14 mouse cellular contexts compared by ENCODE assay signal in the genomic region with DNA sequence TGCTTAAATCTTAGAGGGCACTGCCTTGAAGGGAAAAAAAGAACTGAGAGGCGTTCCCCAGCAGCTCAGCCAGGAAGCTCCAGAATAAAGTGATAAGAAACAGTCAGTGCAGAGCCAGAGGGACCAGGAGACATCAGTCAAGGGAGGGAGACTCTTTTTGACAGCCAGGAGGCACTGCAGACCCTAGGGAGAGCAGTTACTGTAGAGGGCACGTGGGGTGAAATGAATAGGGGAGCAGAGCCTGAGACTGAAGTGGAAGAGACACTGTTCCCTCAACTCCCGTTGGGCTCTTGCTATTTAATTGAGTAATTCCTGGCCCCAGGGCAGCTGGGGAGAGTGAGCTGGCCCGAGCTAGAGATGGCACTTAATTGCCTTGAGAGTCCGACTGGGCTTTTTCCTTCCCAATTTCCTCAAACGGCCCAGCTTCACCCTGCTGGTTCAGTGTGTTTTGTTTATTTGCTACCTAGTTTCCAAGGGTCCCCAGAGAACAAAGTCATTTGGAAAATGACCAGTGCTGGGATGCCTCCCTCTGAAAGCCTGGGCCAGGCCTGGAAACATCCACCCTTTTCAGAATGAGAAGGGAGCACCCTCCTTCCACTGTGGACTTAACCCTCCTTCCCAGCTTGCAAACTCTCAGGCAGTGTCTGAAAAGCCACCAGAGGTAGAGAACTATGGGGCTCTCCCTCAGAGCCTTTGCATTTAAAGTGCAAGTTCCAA. TPM values are rescaled to one million over a fixed set of nuclear protein-coding genes. Genes with fewer than 3 reads are reported as not detected.
DNase-seq lines count a peak whose midpoint lies in the region; ATAC-seq and TF ChIP-seq lines count a peak whose summit lies in the region.
"Had no signal": no experiment of that assay in that cellular context is flagged by ENCODE, and none has a peak within 500 bp of the region (broad histone marks: within the 10 kb centered on the region; RNA-seq: fewer than 3 reads in every experiment).

No protein-coding gene starts in this region.

- peak; percentile 72 for ATAC-seq in hindbrain, postnatal 0 days
- no peak for ATAC-seq in CD4-positive, CD25-positive, alpha-beta regulatory T cell, adult 4 months

- no peak overlapping the region for H3K9ac ChIP-seq in CH12.LX (ENCODE audit: insufficient read depth, low read depth)
- no peak overlapping the region for H3K9ac ChIP-seq in hindbrain, postnatal 0 days (replicated peaks; ENCODE audit: low read length)
- H3K9ac ChIP-seq: heart, embryonic 13.5 days had no signal

- no peak overlapping the region for H3K27ac ChIP-seq in CH12.LX (ENCODE audit: insufficient read depth, low read depth)
- H3K27ac ChIP-seq in hindbrain, postnatal 0 days, result no peak overlapping the region
- H3K27ac ChIP-seq: forebrain, embryonic 10.5 days; heart, embryonic 13.5 days had no signal

- no peaks in the 10 kb centered on the region for H3K9me3 ChIP-seq in CH12.LX (replicated peaks; ENCODE audit: low read length)
- no peaks in the 10 kb centered on the region for H3K9me3 ChIP-seq in hindbrain, postnatal 0 days (ENCODE audit: low read length)
- H3K9me3 ChIP-seq: forebrain, embryonic 10.5 days; heart, embryonic 13.5 days had no signal

- in situ Hi-C loops in CH12.LX (cut with MboI; ENCODE audit: low pct_ligation_motif_present, low pct_unique_long_range_greater_than_20kb, low sequenced_read_pairs), result no loop called here

- H3K4me3 ChIP-seq in CH12.LX (replicated peaks in 1 of 3; ENCODE audit: low read depth in 2 of 3, low read length in 2 of 3, poor library complexity in 1 of 3), result no peak overlapping the region
- no peak overlapping the region for H3K4me3 ChIP-seq in hindbrain, postnatal 0 days (ENCODE audit: low read length)
- H3K4me3 ChIP-seq: forebrain, embryonic 10.5 days; heart, embryonic 13.5 days; myocyte had no signal

- TF ChIP-seq RAD21 in CH12.LX (IDR thresholded peaks at IDR 0.05; ENCODE audit: low read depth, low read length), result peak; percentile 15

- WGBS in hindbrain, postnatal 0 days, result 19% methylated on average over 6 of the region's 6 CpGs

- 0 out of 4 replicates have a peak, but pooled peaks cover 0 to 4% of the 10 kb centered on the region in 2 experiments for H3K4me1 ChIP-seq in CH12.LX (ENCODE audit: control insufficient read depth in 1 of 2, insufficient read depth in 2 of 2)
- H3K4me1 ChIP-seq in hindbrain, postnatal 0 days (ENCODE audit: insufficient read depth, low read length), result no peaks in the 10 kb centered on the region

- peak; percentile 90 for DNase-seq in heart, adult 11 months
- no peak for DNase-seq in heart, adult 8-10 months (ENCODE audit: low spot score)
- DNase-seq in CH12.LX (ENCODE audit: extremely low read depth), result no peak
- DNase-seq in MN1 (ENCODE audit: low spot score), result peak; percentile 28
- peak; percentile 39 for DNase-seq in hindbrain, postnatal 0 days (ENCODE audit: low spot score)
- no peak for DNase-seq in kidney, adult 11 months
- DNase-seq: kidney, adult 9 months; layer of hippocampus, adult 9-11 months; lung, postnatal 14 days; thymus, postnatal 14 days had no signal

- TF ChIP-seq EP300 in CH12.LX (IDR thresholded peaks at IDR 0.05; ENCODE audit: low read length), result no peak

- peaks cover 21% of the 10 kb centered on the region for H3K27me3 ChIP-seq in CH12.LX (replicated peaks)
- no peaks in the 10 kb centered on the region for H3K27me3 ChIP-seq in hindbrain, postnatal 0 days (ENCODE audit: insufficient read depth, low read length)

- dilution Hi-C loops in CH12.LX (cut with MboI; ENCODE audit: extremely low pct_ligation_motif_present, extremely low pct_unique_long_range_greater_than_20kb, low sequenced_read_pairs), result no loop called here

- peak in 1 of 2 experiments; percentile 40; a peak in 2 of 4 replicates for TF ChIP-seq CTCF in CH12.LX (conservative IDR thresholded peaks at IDR 0.05 in 1 of 2, IDR thresholded peaks at IDR 0.05 in 1 of 2; ENCODE audit: low read depth in 2 of 2, low read length in 2 of 2)
- TF ChIP-seq CTCF in hindbrain, postnatal 0 days (IDR thresholded peaks at IDR 0.05; ENCODE audit: low read depth), result peak; percentile 59

- TF ChIP-seq POLR2A in CH12.LX (IDR thresholded peaks at IDR 0.05; ENCODE audit: low read depth, low read length), result no peak

- no peaks in the 10 kb centered on the region for H3K79me2 ChIP-seq in CH12.LX (replicated peaks; ENCODE audit: control insufficient read depth, extremely low read depth, insufficient read depth, poor library complexity, severe bottlenecking)

- H3K4me2 ChIP-seq in CH12.LX (ENCODE audit: insufficient read depth, low read depth, poor library complexity, severe bottlenecking), result no peak overlapping the region
- no peak overlapping the region for H3K4me2 ChIP-seq in hindbrain, postnatal 0 days (ENCODE audit: low read depth, low read length)
- H3K4me2 ChIP-seq: heart, embryonic 13.5 days had no signal

- H3K36me3 ChIP-seq in CH12.LX (replicated peaks in 1 of 2; ENCODE audit: control insufficient read depth in 1 of 2, insufficient read depth in 1 of 2, low read length in 1 of 2), result no peaks in the 10 kb centered on the region
- no peaks in the 10 kb centered on the region for H3K36me3 ChIP-seq in hindbrain, postnatal 0 days (ENCODE audit: insufficient read depth, low read length)
- H3K36me3 ChIP-seq: forebrain, embryonic 10.5 days; heart, embryonic 13.5 days had no signal

TF ChIP-seq in CH12.LX, 34 proteins besides CTCF, POLR2A, EP300 and RAD21:
- TF ChIP-seq SMC3 (IDR thresholded peaks at IDR 0.05; ENCODE audit: low read depth, low read length), result peak; percentile 21
- no peak for TF ChIP-seq MAFK (IDR thresholded peaks at IDR 0.05; ENCODE audit: insufficient replicate concordance, low read length)

RNA-seq across cellular contexts. Expression of gene Rbm15, which starts 41.6 kb away (rescaled TPM):
- 10 to 100 TPM; 21.6 to 23.9 (median 22.4) TPM for total RNA-seq in heart, adult 8-10 months (2022)
- total RNA-seq in CH12.LX (2012; rRNA removed), result 26.0 and 30.5 TPM in 2 replicates
- 15.2 and 17.0 TPM in 2 replicates for total RNA-seq in CH12.LX (2014; rRNA removed)
- polyA plus RNA-seq in CH12.LX (2012; ENCODE audit: insufficient read length, low read depth), result 14.5 and 17.2 TPM in 2 replicates
- 20.0 and 20.9 TPM in 2 replicates for total RNA-seq in hindbrain, postnatal 0 days (2014; rRNA removed)
- polyA plus RNA-seq in hindbrain, postnatal 0 days (2015; fragmentation: Nextera tagmentation; extraction: Ambion mirVana), result 6.3 TPM in 2 replicates
- polyA plus RNA-seq in CD4-positive, CD25-positive, alpha-beta regulatory T cell, adult 4 months (2017; shearing (Covaris generic)), result 10 to 100 TPM; 11.6 to 19.8 TPM

Comparison
In these comparisons a context has a peak if more than half of its experiments do, and no peak if none do; other contexts are left out.
1. DNase-seq: peak in heart, adult 11 months (single experiment), MN1 (single experiment) and hindbrain, postnatal 0 days (single experiment); none in heart, adult 8-10 months (single experiment), CH12.LX (single experiment) and kidney, adult 11 months (single experiment).